Mouse (Mus musculus) macrophage (primary cell): Measurements from ENCODE around the gene Utp6. TPM values are rescaled to one million over a fixed set of nuclear protein-coding genes. Genes with fewer than 3 reads are reported as not detected.

Source experiments
- H3K27ac ChIP-seq: fragments of 350-480 bp; formaldehyde crosslinking; 2 replicates; pipeline ENCODE4 v1.9.0; 2021
- H3K36me3 ChIP-seq: fragments of 350-480 bp; formaldehyde crosslinking; 2 replicates; pipeline ENCODE4 v1.9.0; 2021; ENCODE audit errors: inconsistent target
- H3K4me3 ChIP-seq: fragments of 350-480 bp; formaldehyde crosslinking; 2 replicates; pipeline ENCODE4 v1.9.0; 2021; ENCODE audit errors: inconsistent target
- H3K79me2 ChIP-seq: fragments of 350-480 bp; formaldehyde crosslinking; 2 replicates; pipeline ENCODE4 v1.9.0; 2021; ENCODE audit errors: inconsistent target
- WGBS: methylation state at CpG from one replicate; pipeline ENCODE4 v1.1.7; 2026; ENCODE audit warnings: inconsistent platforms; ENCODE audit not compliant: missing documents; 5-methylcytosine and 5-hydroxymethylcytosine counted together
- polyA plus RNA-seq: library from polyadenylated mRNA; stranded (reverse); fragments of 250-400 nt; gene quantifications from 3 replicates; pipeline ENCODE4 v1.2.4, GENCODE M21; 2018; ENCODE audit warnings: inconsistent platforms

Gene Utp6
- polyA plus RNA-seq, 1 experiment from 2014 or later: 53.2 TPM

- whole genome bisulfite sequencing: 88% methylated on average over 2 of the region's 2 CpGs
Observed at GRCm38 (mm10) chr11:79975377-79975776, 13.2 kb upstream of the Utp6 start.

GRCm38 (mm10) chr11:79973626-79974476 lies 11.7 kb upstream of the Utp6 start:
- 3% methylated on average over 40 of the region's 41 CpGs for WGBS
- H3K27ac ChIP-seq: no peak overlapping the region
- no peaks in the 10 kb centered on the region for H3K79me2 ChIP-seq

More at GRCm38 (mm10) chr11:79975377-79975776, 13.2 kb upstream of the Utp6 start:
- Histone ChIP-seq H3K79me2 (no peaks in the 10 kb centered on the region), H3K27ac (no peak overlapping the region), H3K36me3 (no peaks in the 10 kb centered on the region), H3K4me3 (no peak overlapping the region)

GRCm38 (mm10) chr11:79973133-79973532 lies 10.9 kb upstream of the Utp6 start:
- Histone ChIP-seq H3K27ac (no peak overlapping the region), H3K79me2 (no peaks in the 10 kb centered on the region), H3K36me3 (no peaks in the 10 kb centered on the region), H3K4me3 (peak overlapping the region; percentile 22; the same call in 1 of the 2 replicates)
- WGBS: 14% methylated on average over 8 of the region's 8 CpGs

More at GRCm38 (mm10) chr11:79973626-79974476, 11.7 kb upstream of the Utp6 start:
- Histone ChIP-seq H3K36me3 (no peaks in the 10 kb centered on the region), H3K4me3 (peak overlapping the region; percentile 22; the same call in 1 of the 2 replicates)

GRCm38 (mm10) chr11:79967752-79968151 lies 5.6 kb upstream of the Utp6 start:
- no peaks in the 10 kb centered on the region for H3K79me2 ChIP-seq

GRCm38 (mm10) chr11:79965896-79966295 lies 3.7 kb upstream of the Utp6 start:
- 84% methylated on average over 8 of the region's 8 CpGs for WGBS
- H3K27ac ChIP-seq: no peak overlapping the region
- H3K36me3 ChIP-seq: no peaks in the 10 kb centered on the region
- H3K4me3 ChIP-seq: no peak overlapping the region
- H3K79me2 ChIP-seq: peaks cover 10% of the 10 kb centered on the region

More at GRCm38 (mm10) chr11:79967752-79968151, 5.6 kb upstream of the Utp6 start:
- Histone ChIP-seq H3K4me3 (no peak overlapping the region), H3K27ac (no peak overlapping the region), H3K36me3 (no peaks in the 10 kb centered on the region)
- WGBS: 93% methylated on average over 10 of the region's 10 CpGs

- 9% methylated on average over 8 of the region's 8 CpGs for whole genome bisulfite sequencing
- H3K27ac ChIP-seq: peak overlapping the region; percentile 66
- H3K79me2 ChIP-seq: peaks cover 22% of the 10 kb centered on the region
- peaks cover 3% of the 10 kb centered on the region; the same call in 1 of the 2 replicates for H3K36me3 ChIP-seq
- H3K4me3 ChIP-seq: peak overlapping the region; percentile 89
Observed at GRCm38 (mm10) chr11:79963212-79963974, 1.2 kb upstream of the Utp6 start.

GRCm38 (mm10) chr11:79962877-79963183 lies 640 bp upstream of the Utp6 start:
- Histone ChIP-seq H3K36me3 (peaks cover 9% of the 10 kb centered on the region; the same call in 1 of the 2 replicates), H3K4me3 (peak overlapping the region; percentile 89), H3K27ac (peak overlapping the region; percentile 66), H3K79me2 (peaks cover 22% of the 10 kb centered on the region)
- WGBS: 1% methylated on average over 9 of the region's 9 CpGs

- WGBS: 6% methylated on average over 27 of the region's 27 CpGs
- Histone ChIP-seq H3K79me2 (peaks cover 22% of the 10 kb centered on the region), H3K4me3 (peak overlapping the region; percentile 89), H3K27ac (peak overlapping the region; percentile 66), H3K36me3 (peaks cover 22% of the 10 kb centered on the region; the same call in 1 of the 2 replicates)
Observed at GRCm38 (mm10) chr11:79961346-79962124, 655 bp downstream of the Utp6 start.

GRCm38 (mm10) chr11:79947265-79947664 lies 14.9 kb downstream of the Utp6 start:
- Histone ChIP-seq H3K36me3 (peaks cover 72% of the 10 kb centered on the region), H3K4me3 (no peak overlapping the region), H3K27ac (no peak overlapping the region), H3K79me2 (no peaks in the 10 kb centered on the region)
- WGBS: 100% methylated on average over 3 of the region's 3 CpGs

GRCm38 (mm10) chr11:79943601-79944000 lies 18.6 kb downstream of the Utp6 start:
- H3K79me2 ChIP-seq: no peaks in the 10 kb centered on the region
- H3K4me3 ChIP-seq: no peak overlapping the region
- WGBS: 92% methylated on average over 7 of the region's 7 CpGs
- no peak overlapping the region for H3K27ac ChIP-seq
- H3K36me3 ChIP-seq: peaks cover 60% of the 10 kb centered on the region

- 94% methylated on average over 8 of the region's 8 CpGs for WGBS
- peaks cover 57% of the 10 kb centered on the region for H3K36me3 ChIP-seq
- H3K79me2 ChIP-seq: no peaks in the 10 kb centered on the region
- no peak overlapping the region for H3K4me3 ChIP-seq
- no peak overlapping the region for H3K27ac ChIP-seq
Observed at GRCm38 (mm10) chr11:79943136-79943535, 19.1 kb downstream of the Utp6 start.

- Histone ChIP-seq H3K4me3 (no peak overlapping the region), H3K79me2 (no peaks in the 10 kb centered on the region), H3K36me3 (peaks cover 36% of the 10 kb centered on the region; the same call in 1 of the 2 replicates), H3K27ac (no peak overlapping the region)
- 96% methylated on average over 9 of the region's 9 CpGs for WGBS
Observed at GRCm38 (mm10) chr11:79935766-79936165, 26.4 kb downstream of the Utp6 start.

GRCm38 (mm10) chr11:79922766-79923165 lies 39.4 kb downstream of the Utp6 start:
- 80% methylated on average over 1 of the region's 1 CpGs for WGBS
- Histone ChIP-seq H3K36me3 (no peaks in the 10 kb centered on the region), H3K27ac (no peak overlapping the region), H3K79me2 (no peaks in the 10 kb centered on the region), H3K4me3 (no peak overlapping the region)

GRCm38 (mm10) chr11:79922157-79922556 lies 40.0 kb downstream of the Utp6 start:
- no peaks in the 10 kb centered on the region for H3K36me3 ChIP-seq
- WGBS: 42% methylated on average over 3 of the region's 3 CpGs
- H3K4me3 ChIP-seq: no peak overlapping the region
- H3K27ac ChIP-seq: no peak overlapping the region
- no peaks in the 10 kb centered on the region for H3K79me2 ChIP-seq
